Mouse (Mus musculus) ES-E14 (cell line): ENCODE measurements around the gene Cbr2.

Experiments
- HCFC1 ChIP-seq: IDR thresholded peaks from 2 replicates; pipeline ENCODE4 v1.6.1; 2012; ENCODE audit warnings: low read length, inconsistent platforms, borderline replicate concordance; ENCODE audit not compliant: insufficient read depth
- ZNF384 ChIP-seq: IDR thresholded peaks from 2 replicates; pipeline ENCODE4 v1.6.1; 2012; ENCODE audit warnings: low read depth, low read length, inconsistent platforms

DNA sequence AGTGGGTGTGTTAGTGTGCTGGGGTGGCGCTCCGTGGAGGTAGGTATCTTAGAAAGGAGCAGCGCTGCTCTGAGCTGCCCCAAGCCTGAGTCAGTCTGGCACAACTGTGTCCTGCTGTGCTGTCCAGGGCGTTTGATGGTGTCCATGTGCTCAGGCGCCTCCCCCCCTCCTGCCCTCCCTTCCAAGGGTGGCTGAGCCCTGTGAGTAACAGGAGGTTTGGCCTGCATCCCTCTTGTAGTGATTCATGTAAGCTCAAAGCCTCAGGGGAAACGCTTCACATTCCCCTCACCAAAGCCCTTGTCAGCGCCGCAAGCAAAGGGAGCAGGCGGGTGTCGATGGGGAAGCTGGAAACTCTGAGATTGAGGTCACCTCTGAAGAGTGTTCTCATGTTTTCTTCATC is 34.2 kb downstream of the Cbr2 start:
- TF ChIP-seq HCFC1, result no peak
- TF ChIP-seq ZNF384, result no peak
